Mouse (Mus musculus): Measurements from ENCODE around the gene Uba7.
"Not testable (repeated sequence)": the region's sequence is repeated elsewhere in the genome, so short reads cannot be mapped to it uniquely, and the experiment has no call there.

Uba7 gene

GRCm38 (mm10) chr9:107995513-107995912 lies 20.2 kb downstream of the Uba7 start:
- DNase-seq, result no peak

GRCm38 (mm10) chr9:107996049-107996448 lies 20.7 kb downstream of the Uba7 start, which contains the start of gene Gm20662:
Gm20662 (plus strand) TSS chr9:107996349.
- DNase-seq, result no peak

- peak; percentile 100 for DNase-seq
Measured at GRCm38 (mm10) chr9:108001922-108002770, 26.8 kb downstream of the Uba7 start, which contains the start of gene Ip6k1. Ip6k1 (plus strand) TSS chr9:108002501.

- peak; percentile 59 for DNase-seq
Measured at GRCm38 (mm10) chr9:108002778-108003530, 27.6 kb downstream of the Uba7 start.

- DNase-seq, result peak; percentile 46
Measured at GRCm38 (mm10) chr9:108003531-108003890, 28.2 kb downstream of the Uba7 start.

- no peak for DNase-seq
Measured at GRCm38 (mm10) chr9:108008041-108008440, 32.7 kb downstream of the Uba7 start.

GRCm38 (mm10) chr9:108010385-108010784 lies 35.1 kb downstream of the Uba7 start:
- no peak for DNase-seq

- DNase-seq, result not testable (repeated sequence)
Measured at GRCm38 (mm10) chr9:108013577-108013976, 38.3 kb downstream of the Uba7 start.

GRCm38 (mm10) chr9:108017127-108017526 lies 41.8 kb downstream of the Uba7 start:
- no peak for DNase-seq

GRCm38 (mm10) chr9:108020741-108021140 lies 45.4 kb downstream of the Uba7 start:
- DNase-seq, result no peak

- no peak for DNase-seq
Measured at GRCm38 (mm10) chr9:108023216-108023615, 47.9 kb downstream of the Uba7 start.

GRCm38 (mm10) chr9:108026584-108026983 lies 51.3 kb downstream of the Uba7 start:
- DNase-seq, result no peak

GRCm38 (mm10) chr9:108027867-108028266 lies 52.6 kb downstream of the Uba7 start:
- no peak for DNase-seq

GRCm38 (mm10) chr9:108032126-108032525 lies 56.8 kb downstream of the Uba7 start:
- no peak for DNase-seq

Measured in liver (tissue).